Mouse (Mus musculus) hindbrain, postnatal 0 days (tissue): ENCODE results near the gene Tbc1d16. TPM values are rescaled to one million over a fixed set of nuclear protein-coding genes. Genes with fewer than 3 reads are reported as not detected.

Experiments used
- ATAC-seq: fragments of 200-750 bp; cut with Nextera tagmentation; 2 replicates; pipeline ENCODE4 v1.8.0; 2017; ENCODE audit warnings: mild to moderate bottlenecking, moderate TSS enrichment, moderate library complexity
- DNase-seq: peaks from one replicate; pipeline ENCODE4 v3.0.0-alpha.2; 2015; ENCODE audit warnings: low spot score
- H3K27ac ChIP-seq: fragments of 300-500 bp; sonication (generic); 2 replicates; pipeline ENCODE4 v1.5.1; 2014; ENCODE audit warnings: mild to moderate bottlenecking
- H3K27me3 ChIP-seq: fragments of 300-500 bp; sonication (generic); 2 replicates; pipeline ENCODE4 v1.6.1; 2014; ENCODE audit warnings: low read length, mixed read lengths; ENCODE audit not compliant: insufficient read depth
- H3K36me3 ChIP-seq: fragments of 300-500 bp; sonication (generic); 2 replicates; pipeline ENCODE4 v1.6.1; 2014; ENCODE audit warnings: low read length, mixed read lengths; ENCODE audit not compliant: insufficient read depth
- H3K4me1 ChIP-seq: fragments of 300-500 bp; sonication (generic); 2 replicates; pipeline ENCODE4 v1.6.1; 2014; ENCODE audit warnings: antibody characterized with exemption, low read length, mixed read lengths; ENCODE audit not compliant: insufficient read depth
- H3K4me2 ChIP-seq: fragments of 300-500 bp; sonication (generic); 2 replicates; pipeline ENCODE4 v1.6.1; 2014; ENCODE audit warnings: low read depth, mild to moderate bottlenecking, low read length, moderate library complexity, mixed read lengths
- H3K4me3 ChIP-seq: fragments of 300-500 bp; sonication (generic); 2 replicates; pipeline ENCODE4 v1.5.1; 2014; ENCODE audit warnings: low read length
- H3K9ac ChIP-seq: fragments of 300-500 bp; sonication (generic); replicated peaks from 2 replicates; pipeline ENCODE4 v1.6.1; 2014; ENCODE audit warnings: mild to moderate bottlenecking, low read length, moderate library complexity, mixed read lengths
- H3K9me3 ChIP-seq: fragments of 300-500 bp; sonication (generic); 2 replicates; pipeline ENCODE4 v1.6.1; 2016; ENCODE audit warnings: low read length, mixed read lengths
- CTCF ChIP-seq: IDR thresholded peaks from 2 replicates; pipeline ENCODE4 v1.5.1; 2016; ENCODE audit warnings: antibody characterized with exemption, control low read depth, low read depth
- WGBS: fragments of 180-500 bp; shearing (Covaris S2); extraction: QIAGEN DNeasy Blood & Tissue Kit; methylation state at CpG from one replicate; pipeline ENCODE4 v1.1.7; 2014; 5-methylcytosine and 5-hydroxymethylcytosine counted together
- polyA plus RNA-seq: library from polyadenylated mRNA; unstranded; fragments of >200 nt; fragmentation: Nextera tagmentation; extraction: Ambion mirVana; gene quantifications from 2 replicates; pipeline ENCODE4 v1.2.1, GENCODE M21; 2015
- total RNA-seq: library from RNA; depleted of rRNA; stranded (reverse); fragments of >200 nt; gene quantifications from 2 replicates; pipeline ENCODE4 v1.2.3, GENCODE M21; 2014

Tbc1d16 gene
- total and polyA plus RNA-seq, 2 experiments from 2014 or later: 42.1 to 161 TPM

- 93% methylated on average over 6 of the region's 6 CpGs for WGBS
- TF ChIP-seq CTCF: no peak
- Histone ChIP-seq H3K9me3 (no peaks in the 10 kb centered on the region), H3K27me3 (no peaks in the 10 kb centered on the region), H3K4me2 (no peak overlapping the region), H3K36me3 (no peaks in the 10 kb centered on the region), H3K4me1 (peaks cover 58% of the 10 kb centered on the region), H3K27ac (no peak overlapping the region), H3K4me3 (no peak overlapping the region), H3K9ac (no peak overlapping the region)
- DNase-seq: no peak
- ATAC-seq: no peak
These were observed 10.4 kb downstream of the Tbc1d16 start for GRCm38 (mm10) chr11:119217861-119218260.

- Histone ChIP-seq H3K27ac (peak overlapping the region; percentile 81), H3K36me3 (no peaks in the 10 kb centered on the region), H3K27me3 (no peaks in the 10 kb centered on the region), H3K9ac (peak overlapping the region; percentile 44; the same call in 1 of the 2 replicates), H3K4me1 (peaks cover 50% of the 10 kb centered on the region), H3K4me3 (no peak overlapping the region), H3K4me2 (peak overlapping the region; percentile 41), H3K9me3 (no peaks in the 10 kb centered on the region)
- WGBS: 29% methylated on average over 9 of the region's 9 CpGs
- ATAC-seq: peak; percentile 16; the same call in 1 of the 2 replicates
- TF ChIP-seq CTCF: no peak
- peak; percentile 77 for DNase-seq
These were observed 12.3 kb downstream of the Tbc1d16 start for GRCm38 (mm10) chr11:119215905-119216507.

- ATAC-seq (peak; percentile 66), DNase-seq (peak; percentile 77)
- peak; percentile 60 for TF ChIP-seq CTCF
- 6% methylated on average over 18 of the region's 18 CpGs for WGBS
- Histone ChIP-seq H3K4me1 (peaks cover 50% of the 10 kb centered on the region), H3K4me2 (peak overlapping the region; percentile 41), H3K4me3 (no peak overlapping the region), H3K27me3 (no peaks in the 10 kb centered on the region), H3K27ac (peak overlapping the region; percentile 81), H3K9ac (peak overlapping the region; percentile 44), H3K9me3 (no peaks in the 10 kb centered on the region), H3K36me3 (no peaks in the 10 kb centered on the region)
These were observed 13.0 kb downstream of the Tbc1d16 start for GRCm38 (mm10) chr11:119215038-119215904.

GRCm38 (mm10) chr11:119213166-119213885, 15.0 kb downstream of the Tbc1d16 start:
- 53% methylated on average over 19 of the region's 19 CpGs for WGBS

GRCm38 (mm10) chr11:119211604-119212309, 16.5 kb downstream of the Tbc1d16 start:
- no peak overlapping the region for H3K4me3 ChIP-seq
- H3K27ac ChIP-seq: no peak overlapping the region
- H3K9me3 ChIP-seq: no peaks in the 10 kb centered on the region
- 67% methylated on average over 21 of the region's 21 CpGs for WGBS
- ATAC-seq (no peak), DNase-seq (no peak)
- no peak overlapping the region for H3K4me2 ChIP-seq
- TF ChIP-seq CTCF: no peak
- H3K36me3 ChIP-seq: peaks cover 4% of the 10 kb centered on the region; the same call in 1 of the 2 replicates
- H3K4me1 ChIP-seq: peaks cover 50% of the 10 kb centered on the region
- H3K27me3 ChIP-seq: no peaks in the 10 kb centered on the region
- H3K9ac ChIP-seq: no peak overlapping the region

More at GRCm38 (mm10) chr11:119213166-119213885, 15.0 kb downstream of the Tbc1d16 start:
- no peak overlapping the region for H3K4me2 ChIP-seq
- no peak for TF ChIP-seq CTCF
- H3K4me3 ChIP-seq: no peak overlapping the region
- H3K4me1 ChIP-seq: peaks cover 54% of the 10 kb centered on the region
- DNase-seq (no peak), ATAC-seq (no peak)
- H3K9ac ChIP-seq: no peak overlapping the region
- peak overlapping the region; percentile 20; the same call in 1 of the 2 replicates for H3K27ac ChIP-seq
- H3K9me3 ChIP-seq: no peaks in the 10 kb centered on the region
- H3K36me3 ChIP-seq: no peaks in the 10 kb centered on the region
- H3K27me3 ChIP-seq: no peaks in the 10 kb centered on the region
